Mouse (Mus musculus): ENCODE data around the gene Bnip3. TPM values are rescaled to one million over a fixed set of nuclear protein-coding genes. Genes with fewer than 3 reads are reported as not detected.

Bnip3 gene
- polyA plus RNA-seq, 1 experiment from 2014 or later, result 61.1 TPM

Other genes starting within 250 kb of the Bnip3 start
- gene Ppp2r2d, start 63.4 kb downstream of the Bnip3 start, polyA plus RNA-seq (2015; fragmentation: Nextera tagmentation; extraction: Ambion mirVana), result 45.1 and 49.7 TPM in 2 replicates
- gene Mapk1ip1, start 63.2 kb downstream of the Bnip3 start, polyA plus RNA-seq (2015; fragmentation: Nextera tagmentation; extraction: Ambion mirVana), result 22.0 and 24.4 TPM in 2 replicates
- gene Jakmip3, start 31.2 kb upstream of the Bnip3 start, polyA plus RNA-seq (2015; fragmentation: Nextera tagmentation; extraction: Ambion mirVana), result 0.41 and 1.0 TPM in 2 replicates
- gene Dpysl4, start 176.5 kb upstream of the Bnip3 start, polyA plus RNA-seq (2015; fragmentation: Nextera tagmentation; extraction: Ambion mirVana), result 106 and 141 TPM in 2 replicates

Data from forebrain, embryonic 13.5 days (tissue).